Mouse (Mus musculus): ENCODE measurements around the gene Psmd4. TPM values are rescaled to one million over a fixed set of nuclear protein-coding genes. Genes with fewer than 3 reads are reported as not detected.

The Psmd4 gene
- polyA plus RNA-seq, 1 experiment from 2014 or later = 261 TPM

GRCm38 (mm10) chr3:95054481-95055260 is 12.3 kb upstream of the Psmd4 start:
- H3K4me1 ChIP-seq (ENCODE audit: control insufficient read depth, insufficient read depth, low read length) = no peaks in the 10 kb centered on the region
- no peak for ATAC-seq (ENCODE audit: low FRiP score, low TSS enrichment)
- no peak overlapping the region for H3K9ac ChIP-seq (ENCODE audit: low read depth, low read length)
- no peaks in the 10 kb centered on the region for H3K27me3 ChIP-seq (ENCODE audit: control insufficient read depth, insufficient read depth, low read length)
- H3K4me3 ChIP-seq (ENCODE audit: low read length) = no peak overlapping the region
- H3K9me3 ChIP-seq (ENCODE audit: control insufficient read depth, low read length) = no peaks in the 10 kb centered on the region
- H3K4me2 ChIP-seq (replicated peaks; ENCODE audit: low read depth, low read length) = no peak overlapping the region
- H3K36me3 ChIP-seq (ENCODE audit: control insufficient read depth, insufficient read depth, low read length) = peaks cover 22% of the 10 kb centered on the region
- H3K27ac ChIP-seq (ENCODE audit: low read depth, low read length) = no peak overlapping the region
- 47% methylated on average over 10 of the region's 10 CpGs for WGBS

DNA sequence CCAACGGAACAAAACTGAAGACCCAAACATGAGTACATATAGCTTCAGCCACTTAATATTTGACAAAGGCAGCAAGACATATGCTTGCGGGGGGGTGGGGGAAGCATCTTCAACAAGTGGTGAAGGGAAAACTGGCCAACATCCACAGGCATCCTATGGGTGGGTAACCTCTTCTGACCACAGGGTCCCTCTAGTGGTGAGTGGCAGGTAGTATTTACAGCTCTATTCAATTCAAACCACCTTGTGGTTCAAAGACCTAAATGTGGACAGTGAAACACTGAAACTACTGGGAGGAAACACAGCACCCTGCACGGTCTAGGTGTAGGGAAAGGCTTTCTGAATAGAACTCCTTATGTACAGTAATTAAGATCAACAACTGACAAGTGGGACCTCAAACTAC is 11.3 kb upstream of the Psmd4 start:
- no peak overlapping the region for H3K4me3 ChIP-seq (ENCODE audit: low read length)
- H3K4me1 ChIP-seq (ENCODE audit: control insufficient read depth, insufficient read depth, low read length) = no peaks in the 10 kb centered on the region
- H3K4me2 ChIP-seq (replicated peaks; ENCODE audit: low read depth, low read length) = no peak overlapping the region
- H3K36me3 ChIP-seq (ENCODE audit: control insufficient read depth, insufficient read depth, low read length) = peaks cover 12% of the 10 kb centered on the region
- no peak overlapping the region for H3K9ac ChIP-seq (ENCODE audit: low read depth, low read length)
- H3K27ac ChIP-seq (ENCODE audit: low read depth, low read length) = no peak overlapping the region
- no peak; the same call in 1 of the 2 replicates for ATAC-seq (ENCODE audit: low FRiP score, low TSS enrichment)
- WGBS = 43% methylated on average over 3 of the region's 3 CpGs
- no peaks in the 10 kb centered on the region for H3K9me3 ChIP-seq (ENCODE audit: control insufficient read depth, low read length)
- H3K27me3 ChIP-seq (ENCODE audit: control insufficient read depth, insufficient read depth, low read length) = no peaks in the 10 kb centered on the region

- H3K36me3 ChIP-seq (ENCODE audit: control insufficient read depth, insufficient read depth, low read length) = peaks cover 4% of the 10 kb centered on the region
- 0 out of 2 replicates have a peak, but pooled peaks have one; percentile 26 for ATAC-seq (ENCODE audit: low FRiP score, low TSS enrichment)
- H3K4me2 ChIP-seq (replicated peaks; ENCODE audit: low read depth, low read length) = no peak overlapping the region
- H3K9ac ChIP-seq (ENCODE audit: low read depth, low read length) = no peak overlapping the region
- no peak overlapping the region for H3K27ac ChIP-seq (ENCODE audit: low read depth, low read length)
- 50% methylated on average over 1 of the region's 1 CpGs for WGBS
- H3K27me3 ChIP-seq (ENCODE audit: control insufficient read depth, insufficient read depth, low read length) = no peaks in the 10 kb centered on the region
- no peaks in the 10 kb centered on the region for H3K9me3 ChIP-seq (ENCODE audit: control insufficient read depth, low read length)
- H3K4me1 ChIP-seq (ENCODE audit: control insufficient read depth, insufficient read depth, low read length) = no peaks in the 10 kb centered on the region
- H3K4me3 ChIP-seq (ENCODE audit: low read length) = no peak overlapping the region
These were observed 10.5 kb upstream of the Psmd4 start for GRCm38 (mm10) chr3:95052959-95053358.

DNA sequence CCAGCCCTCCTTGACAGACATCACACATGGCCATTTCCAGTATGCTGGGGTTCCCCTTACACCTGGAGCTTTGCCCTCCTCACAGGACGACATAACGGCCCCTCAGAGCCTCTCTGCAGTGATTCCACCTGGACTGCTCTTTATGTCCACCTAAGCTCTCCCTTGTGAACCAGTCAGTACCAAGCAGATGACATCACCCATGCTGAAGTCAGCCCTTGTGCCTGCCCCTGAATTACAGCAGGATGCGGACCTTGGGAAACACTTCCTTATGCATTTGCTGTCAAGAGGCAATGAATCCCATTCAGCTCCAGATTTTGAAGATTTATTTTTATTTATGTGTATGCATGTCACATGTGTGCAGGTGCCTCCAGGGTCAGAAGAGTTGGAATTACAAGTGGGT is 5.5 kb upstream of the Psmd4 start:
- H3K4me1 ChIP-seq (ENCODE audit: control insufficient read depth, insufficient read depth, low read length) = no peaks in the 10 kb centered on the region
- H3K9me3 ChIP-seq (ENCODE audit: control insufficient read depth, low read length) = no peaks in the 10 kb centered on the region
- no peak overlapping the region for H3K4me3 ChIP-seq (ENCODE audit: low read length)
- WGBS = 64% methylated on average over 3 of the region's 3 CpGs
- H3K27ac ChIP-seq (ENCODE audit: low read depth, low read length) = no peak overlapping the region
- no peak overlapping the region for H3K9ac ChIP-seq (ENCODE audit: low read depth, low read length)
- no peak overlapping the region for H3K4me2 ChIP-seq (replicated peaks; ENCODE audit: low read depth, low read length)
- H3K27me3 ChIP-seq (ENCODE audit: control insufficient read depth, insufficient read depth, low read length) = no peaks in the 10 kb centered on the region
- ATAC-seq (ENCODE audit: low FRiP score, low TSS enrichment) = no peak
- H3K36me3 ChIP-seq (ENCODE audit: control insufficient read depth, insufficient read depth, low read length) = no peaks in the 10 kb centered on the region

- Histone ChIP-seq H3K27ac (ENCODE audit: low read depth, low read length) (no peak overlapping the region), H3K4me2 (replicated peaks; ENCODE audit: low read depth, low read length) (no peak overlapping the region), H3K4me3 (ENCODE audit: low read length) (no peak overlapping the region), H3K9ac (ENCODE audit: low read depth, low read length) (no peak overlapping the region), H3K9me3 (ENCODE audit: control insufficient read depth, low read length) (no peaks in the 10 kb centered on the region), H3K36me3 (ENCODE audit: control insufficient read depth, insufficient read depth, low read length) (no peaks in the 10 kb centered on the region), H3K4me1 (ENCODE audit: control insufficient read depth, insufficient read depth, low read length) (peaks cover 1% of the 10 kb centered on the region; the same call in 1 of the 2 replicates), H3K27me3 (ENCODE audit: control insufficient read depth, insufficient read depth, low read length) (no peaks in the 10 kb centered on the region)
- WGBS = 89% methylated on average over 11 of the region's 11 CpGs
- ATAC-seq (ENCODE audit: low FRiP score, low TSS enrichment) = no peak
These were observed 4.1 kb upstream of the Psmd4 start for GRCm38 (mm10) chr3:95046462-95047057.

GRCm38 (mm10) chr3:95043251-95043650 is 837 bp upstream of the Psmd4 start:
- Histone ChIP-seq H3K27ac (ENCODE audit: low read depth, low read length) (no peak overlapping the region), H3K4me1 (ENCODE audit: control insufficient read depth, insufficient read depth, low read length) (peaks cover 6% of the 10 kb centered on the region), H3K9ac (ENCODE audit: low read depth, low read length) (no peak overlapping the region), H3K4me2 (replicated peaks; ENCODE audit: low read depth, low read length) (no peak overlapping the region), H3K27me3 (ENCODE audit: control insufficient read depth, insufficient read depth, low read length) (no peaks in the 10 kb centered on the region), H3K4me3 (ENCODE audit: low read length) (no peak overlapping the region), H3K36me3 (ENCODE audit: control insufficient read depth, insufficient read depth, low read length) (peaks cover 2% of the 10 kb centered on the region), H3K9me3 (ENCODE audit: control insufficient read depth, low read length) (no peaks in the 10 kb centered on the region)
- 70% methylated on average over 6 of the region's 6 CpGs for WGBS
- ATAC-seq (ENCODE audit: low FRiP score, low TSS enrichment) = no peak

GRCm38 (mm10) chr3:95042838-95043229 is 420 bp upstream of the Psmd4 start:
- WGBS = 20% methylated on average over 7 of the region's 7 CpGs
- no peaks in the 10 kb centered on the region for H3K27me3 ChIP-seq (ENCODE audit: control insufficient read depth, insufficient read depth, low read length)

DNA sequence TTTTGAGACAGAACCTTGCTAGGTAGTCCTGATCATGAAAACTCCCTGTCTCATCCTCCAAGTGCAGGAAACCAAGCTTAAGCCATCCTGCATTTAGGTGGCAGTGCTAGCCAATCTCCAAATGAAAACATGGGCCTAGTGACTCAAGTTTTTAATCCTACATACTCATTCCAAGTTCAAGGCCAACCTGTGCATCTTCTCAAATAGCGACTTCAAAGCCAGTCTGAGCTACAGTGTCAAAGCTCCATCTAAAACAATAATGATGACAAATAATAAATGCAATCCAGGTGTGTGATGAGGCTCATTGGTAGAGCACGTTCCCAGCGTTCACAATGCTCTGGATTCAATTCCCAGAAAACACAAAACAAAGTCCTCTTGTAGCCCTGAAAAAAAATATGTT is 789 bp downstream of the Psmd4 start:
- peaks cover 8% of the 10 kb centered on the region for H3K36me3 ChIP-seq (ENCODE audit: control insufficient read depth, insufficient read depth, low read length)
- H3K9me3 ChIP-seq (ENCODE audit: control insufficient read depth, low read length) = no peaks in the 10 kb centered on the region
- peaks cover 6% of the 10 kb centered on the region for H3K4me1 ChIP-seq (ENCODE audit: control insufficient read depth, insufficient read depth, low read length)
- H3K4me3 ChIP-seq (ENCODE audit: low read length) = peak overlapping the region; percentile 90
- WGBS = 11% methylated on average over 3 of the region's 3 CpGs
- H3K27ac ChIP-seq (ENCODE audit: low read depth, low read length) = no peak overlapping the region
- H3K27me3 ChIP-seq (ENCODE audit: control insufficient read depth, insufficient read depth, low read length) = no peaks in the 10 kb centered on the region
- H3K9ac ChIP-seq (ENCODE audit: low read depth, low read length) = peak overlapping the region; percentile 84
- no peak for ATAC-seq (ENCODE audit: low FRiP score, low TSS enrichment)
- H3K4me2 ChIP-seq (replicated peaks; ENCODE audit: low read depth, low read length) = peak overlapping the region; percentile 76

More at GRCm38 (mm10) chr3:95042838-95043229, 420 bp upstream of the Psmd4 start:
- Histone ChIP-seq H3K4me2 (replicated peaks; ENCODE audit: low read depth, low read length) (peak overlapping the region; percentile 43), H3K9me3 (ENCODE audit: control insufficient read depth, low read length) (no peaks in the 10 kb centered on the region), H3K4me3 (ENCODE audit: low read length) (peak overlapping the region; percentile 90), H3K9ac (ENCODE audit: low read depth, low read length) (0 out of 2 replicates have a peak overlapping the region, but pooled peaks have one; percentile 19), H3K4me1 (ENCODE audit: control insufficient read depth, insufficient read depth, low read length) (peaks cover 6% of the 10 kb centered on the region), H3K27ac (ENCODE audit: low read depth, low read length) (peak overlapping the region; percentile 13; the same call in 1 of the 2 replicates), H3K36me3 (ENCODE audit: control insufficient read depth, insufficient read depth, low read length) (peaks cover 6% of the 10 kb centered on the region)
- peak; percentile 58 for ATAC-seq (ENCODE audit: low FRiP score, low TSS enrichment)

DNA sequence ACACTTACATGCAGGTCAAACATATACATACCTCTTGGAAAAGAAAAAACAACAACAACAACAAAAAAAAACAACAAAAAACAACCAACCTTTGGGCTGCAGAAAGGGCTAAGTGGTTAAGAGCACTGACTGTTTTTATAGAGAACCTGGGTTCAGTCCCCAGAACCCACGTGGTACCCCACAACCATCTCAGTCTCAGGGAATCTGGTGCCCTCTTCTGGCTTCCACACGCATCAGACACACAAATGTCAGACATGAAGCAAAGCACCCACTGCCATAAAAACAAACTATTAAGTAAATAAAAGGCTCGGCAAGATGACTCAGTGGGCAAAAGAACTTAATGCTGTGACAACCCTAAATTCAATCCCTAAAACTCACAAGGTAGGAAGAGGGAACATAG is 12.5 kb downstream of the Psmd4 start:
- Histone ChIP-seq H3K4me3 (ENCODE audit: low read length) (no peak overlapping the region), H3K27ac (ENCODE audit: low read depth, low read length) (no peak overlapping the region), H3K9ac (ENCODE audit: low read depth, low read length) (no peak overlapping the region), H3K9me3 (ENCODE audit: control insufficient read depth, low read length) (no peaks in the 10 kb centered on the region), H3K27me3 (ENCODE audit: control insufficient read depth, insufficient read depth, low read length) (no peaks in the 10 kb centered on the region), H3K4me1 (ENCODE audit: control insufficient read depth, insufficient read depth, low read length) (no peaks in the 10 kb centered on the region), H3K4me2 (replicated peaks; ENCODE audit: low read depth, low read length) (no peak overlapping the region), H3K36me3 (ENCODE audit: control insufficient read depth, insufficient read depth, low read length) (peaks cover 41% of the 10 kb centered on the region)
- WGBS = 68% methylated on average over 3 of the region's 3 CpGs
- no peak for ATAC-seq (ENCODE audit: low FRiP score, low TSS enrichment)

Measured in kidney, embryonic 14.5 days (tissue).